Mouse (Mus musculus) spleen, adult 12 weeks (tissue): ENCODE measurements around the gene Sox10.

Source experiments
- DNase-seq: peaks from one replicate; pipeline ENCODE4 v3.0.0; 2022; ENCODE audit warnings: low spot score

The Sox10 gene

GRCm38 (mm10) chr15:79155572-79155971, 9.5 kb downstream of the Sox10 start:
- DNase-seq: no peak

DNA sequence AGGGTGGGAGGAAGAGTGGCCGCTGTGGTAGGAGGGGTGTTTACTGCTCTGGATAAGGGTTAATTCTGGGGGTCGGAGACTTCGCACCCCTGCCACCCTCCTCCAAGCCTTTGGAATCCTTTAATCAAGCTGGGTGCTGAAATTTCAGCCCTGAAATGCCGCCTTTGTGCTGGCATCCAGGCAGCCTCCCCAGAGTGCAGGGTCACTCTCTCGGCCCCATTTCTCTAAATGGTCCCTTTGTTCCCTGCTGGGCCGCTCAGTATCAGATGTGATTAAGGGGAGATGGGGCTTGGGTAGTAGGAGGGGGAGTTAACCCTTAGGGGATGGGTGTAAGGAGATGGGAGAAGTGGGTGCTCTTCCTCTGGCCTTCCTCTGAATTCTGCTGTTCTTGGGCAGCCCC, 12.3 kb downstream of the Sox10 start:
- DNase-seq: no peak

DNA sequence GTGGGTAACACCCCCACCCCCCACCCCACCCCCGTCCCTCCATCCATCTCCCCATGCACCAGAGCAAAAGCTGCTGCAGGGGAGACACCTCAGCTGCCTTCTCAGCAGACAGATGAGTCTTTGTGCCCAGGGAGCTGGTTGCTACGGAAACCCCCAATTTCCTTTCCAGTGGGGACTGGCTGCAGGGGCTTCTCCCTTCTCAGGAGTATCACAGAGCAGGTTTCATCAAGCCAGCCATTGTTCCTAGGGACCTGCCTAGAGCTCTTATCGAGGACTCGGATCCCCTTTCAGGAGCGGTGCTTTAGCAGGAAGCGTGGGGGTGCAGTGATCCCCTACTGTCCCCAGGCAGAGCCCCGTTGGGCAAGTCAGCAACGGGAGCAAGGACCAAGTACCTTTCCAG, 13.2 kb downstream of the Sox10 start:
- DNase-seq: no peak

DNA sequence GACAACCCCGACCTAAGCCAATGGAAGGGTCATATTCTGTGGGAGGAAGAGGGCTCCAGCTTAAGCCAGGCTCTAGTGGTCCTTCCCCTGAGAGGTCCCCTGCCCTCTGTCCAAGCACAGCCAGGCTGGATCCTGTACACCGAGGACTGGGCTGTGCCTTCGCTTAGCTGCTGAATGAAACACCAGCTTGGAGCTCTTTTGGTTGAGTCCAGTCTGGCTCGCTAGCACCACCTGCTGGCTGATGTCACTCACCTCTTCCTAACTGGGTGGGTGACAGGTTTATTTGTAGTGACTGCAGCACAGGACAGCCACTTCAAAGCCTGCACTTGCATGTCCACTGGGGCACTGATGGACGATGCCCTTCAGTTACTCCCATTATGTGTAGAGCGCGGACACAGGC, 16.5 kb downstream of the Sox10 start:
- peak; percentile 66 for DNase-seq

DNA sequence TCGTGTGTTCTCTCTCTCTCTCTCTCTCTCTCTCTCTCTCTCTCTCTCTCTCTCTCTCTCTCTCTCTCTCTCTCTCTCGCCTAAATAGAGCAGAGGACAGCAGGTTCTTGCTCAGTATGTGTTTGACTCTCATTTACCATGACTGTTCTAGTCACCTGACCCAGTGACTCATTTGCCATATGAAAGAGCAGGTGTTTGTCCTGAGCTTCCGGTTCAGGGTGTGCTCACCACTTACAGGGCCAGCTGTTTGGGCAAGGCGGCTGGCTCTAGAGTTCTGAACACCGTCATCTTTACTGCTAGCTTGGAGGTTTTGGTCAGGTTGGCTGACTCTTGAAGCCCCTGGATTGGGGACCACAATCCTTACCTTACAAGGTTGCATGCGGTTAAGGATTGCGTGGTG, 19.5 kb downstream of the Sox10 start:
- DNase-seq: no peak

GRCm38 (mm10) chr15:79144021-79144420, 21.0 kb downstream of the Sox10 start:
- no peak for DNase-seq

GRCm38 (mm10) chr15:79143316-79143715, 21.7 kb downstream of the Sox10 start:
- DNase-seq: no peak

DNA sequence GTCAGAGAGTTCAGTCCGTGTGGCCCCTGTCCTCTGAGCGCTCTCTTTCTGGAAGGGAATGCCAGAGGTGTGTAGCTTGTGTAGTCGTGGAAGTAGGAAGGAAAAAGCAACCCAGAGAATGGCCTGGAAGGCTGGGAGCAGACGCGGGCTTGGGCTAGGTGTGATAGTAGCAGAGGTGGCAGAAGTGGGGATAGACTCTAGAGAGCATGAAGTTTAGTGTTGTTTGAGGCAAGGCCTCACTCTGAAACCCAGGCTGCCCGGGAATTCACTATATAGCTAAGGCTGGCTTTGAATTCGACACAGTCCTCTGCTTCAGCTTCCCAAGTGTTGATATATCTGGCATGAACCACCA, 23.5 kb downstream of the Sox10 start:
- DNase-seq: no peak

GRCm38 (mm10) chr15:79140866-79141565, 24.0 kb downstream of the Sox10 start, which contains the start of the genes Polr2f and 1700088E04Rik:
Gene Polr2f, plus strand, starts transcription at chr15:79141009.
Gene 1700088E04Rik, minus strand, starts transcription at chr15:79141253.
- DNase-seq: peak; percentile 89

DNA sequence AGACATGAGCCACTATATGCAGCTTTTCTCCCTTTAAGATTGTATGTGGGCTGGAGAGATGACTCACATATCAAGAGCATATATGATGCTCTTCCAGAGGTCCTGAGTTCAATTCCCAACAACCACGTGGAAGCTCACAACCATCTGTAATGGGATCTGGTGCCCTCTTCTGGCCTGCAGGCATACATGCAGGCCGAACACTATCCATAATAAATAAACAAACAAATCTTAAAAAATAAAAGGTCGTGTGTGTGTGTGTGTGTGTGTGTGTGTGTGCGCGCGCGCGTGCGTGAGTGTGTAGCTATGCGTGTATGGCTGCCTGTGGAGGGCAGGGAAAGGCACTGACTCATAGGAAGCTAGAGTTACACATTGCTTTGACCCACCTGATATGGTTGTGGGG, 25.4 kb downstream of the Sox10 start:
- no peak for DNase-seq

DNA sequence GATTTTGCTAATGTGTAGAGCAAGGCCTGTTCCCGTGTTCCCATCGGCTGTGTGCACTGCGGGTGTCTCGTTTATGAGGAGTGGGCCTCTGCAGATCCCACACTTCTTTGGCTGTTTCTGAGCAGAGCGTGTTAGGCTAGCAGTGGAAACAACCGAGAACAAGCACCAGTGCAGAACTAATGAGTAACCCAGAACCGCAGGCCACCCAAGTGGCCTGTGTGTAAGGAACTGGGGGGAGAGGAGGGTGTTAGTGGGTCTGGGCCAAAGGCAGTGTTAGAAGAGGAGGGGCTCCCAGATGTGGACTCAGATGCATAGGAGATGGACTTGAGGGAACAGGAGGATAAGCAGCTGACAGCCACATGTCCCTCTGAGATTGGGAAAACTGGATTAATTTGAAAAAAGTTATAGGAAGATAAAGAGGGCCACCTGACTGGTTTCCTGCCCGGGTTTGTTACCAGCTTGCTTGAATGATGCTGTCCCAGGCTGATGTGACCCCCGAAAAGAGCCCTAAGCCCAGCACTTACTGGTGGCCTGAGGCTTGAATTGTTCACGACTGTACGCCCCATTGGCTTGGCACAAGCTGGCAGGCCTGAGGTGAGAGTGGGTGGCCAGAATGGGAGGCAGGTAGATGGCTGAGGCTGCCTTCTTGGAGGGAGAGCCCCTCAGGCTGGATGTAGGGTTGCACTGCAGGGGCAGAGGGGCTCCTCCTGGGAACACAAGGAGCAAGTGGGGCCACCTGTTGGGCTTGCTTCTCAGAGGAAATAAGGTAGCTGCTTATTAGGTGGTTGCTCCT, 29.1 kb downstream of the Sox10 start:
- DNase-seq: no peak

DNA sequence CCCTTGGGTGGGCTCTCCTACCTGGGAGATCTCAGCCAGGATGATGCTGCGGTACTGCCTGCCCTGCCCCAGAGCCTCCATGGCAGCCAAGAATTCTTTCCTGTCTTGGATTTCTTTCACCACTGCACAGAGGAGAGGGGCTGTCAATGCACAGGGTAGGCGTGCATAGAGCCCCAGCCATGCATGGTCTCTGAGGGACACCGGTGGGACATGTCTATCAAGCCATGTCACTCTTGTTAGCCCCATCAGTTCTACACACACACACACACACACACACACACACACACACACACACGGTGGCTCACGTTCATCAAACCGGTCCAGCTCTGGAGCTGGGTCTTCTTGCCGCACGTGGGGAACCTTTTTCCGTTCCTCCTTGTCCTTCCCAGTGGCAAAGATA, 29.7 kb downstream of the Sox10 start:
- DNase-seq: no peak

DNA sequence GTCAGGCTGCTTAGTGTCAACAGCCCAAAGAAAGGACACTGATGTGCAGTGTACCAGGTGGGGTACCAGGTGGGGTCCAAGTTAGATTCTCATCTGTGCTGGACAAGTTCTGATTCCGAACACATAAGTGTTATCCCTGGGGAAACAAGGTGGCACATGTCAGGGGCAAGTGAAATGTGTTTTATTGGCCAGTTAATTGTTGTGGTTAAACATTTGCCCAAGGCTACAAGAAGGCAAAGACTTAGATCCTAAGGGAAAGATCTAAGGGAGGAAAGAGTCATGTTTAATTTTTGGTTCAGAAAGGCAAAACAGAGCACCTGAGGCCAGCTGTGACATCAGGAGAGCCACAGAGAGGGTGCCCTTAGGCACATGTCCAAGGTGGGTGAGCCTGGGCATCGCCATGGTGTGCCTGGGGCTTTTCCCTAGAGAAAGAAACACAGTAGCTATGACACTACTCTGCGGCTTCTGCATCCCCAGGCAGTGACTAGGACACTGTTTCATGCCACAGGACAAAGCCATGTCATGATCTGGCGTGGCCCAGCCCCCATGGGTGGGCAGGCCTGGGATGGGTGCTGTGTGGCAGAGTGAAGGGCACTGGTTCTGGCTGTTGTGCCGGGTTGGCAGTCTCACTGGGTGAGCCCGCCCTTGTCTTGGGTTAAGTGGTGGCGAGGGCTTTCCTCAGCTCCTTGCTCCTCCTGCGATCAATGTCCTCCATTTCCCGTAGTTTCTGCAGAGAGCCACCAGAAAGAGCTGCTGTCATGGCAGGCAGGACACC, 30.4 kb downstream of the Sox10 start:
- DNase-seq: no peak

- DNase-seq: no peak
Measured at GRCm38 (mm10) chr15:79133191-79133661, 31.8 kb downstream of the Sox10 start.

DNA sequence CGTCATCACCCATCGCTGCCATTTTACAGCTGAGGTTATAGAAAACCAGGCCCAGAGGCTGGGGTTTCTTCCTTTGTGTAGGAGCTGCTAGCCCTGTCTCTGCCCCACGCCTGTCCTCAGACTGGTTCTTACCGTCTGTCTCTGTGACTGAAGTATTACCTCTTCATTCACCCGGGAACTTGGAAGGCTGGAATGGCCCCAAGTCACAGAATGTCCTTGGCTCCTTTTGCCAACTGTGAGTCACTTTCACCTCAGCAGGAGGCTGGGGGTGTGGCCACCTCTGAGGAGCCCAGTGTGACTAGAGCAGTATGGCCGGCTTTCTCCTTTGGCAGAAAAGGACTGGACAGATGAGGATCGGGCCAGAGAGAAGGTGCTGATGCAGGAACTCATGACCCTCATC, 33.6 kb downstream of the Sox10 start:
- no peak for DNase-seq

GRCm38 (mm10) chr15:79130782-79131181, 34.3 kb downstream of the Sox10 start:
- no peak for DNase-seq

DNA sequence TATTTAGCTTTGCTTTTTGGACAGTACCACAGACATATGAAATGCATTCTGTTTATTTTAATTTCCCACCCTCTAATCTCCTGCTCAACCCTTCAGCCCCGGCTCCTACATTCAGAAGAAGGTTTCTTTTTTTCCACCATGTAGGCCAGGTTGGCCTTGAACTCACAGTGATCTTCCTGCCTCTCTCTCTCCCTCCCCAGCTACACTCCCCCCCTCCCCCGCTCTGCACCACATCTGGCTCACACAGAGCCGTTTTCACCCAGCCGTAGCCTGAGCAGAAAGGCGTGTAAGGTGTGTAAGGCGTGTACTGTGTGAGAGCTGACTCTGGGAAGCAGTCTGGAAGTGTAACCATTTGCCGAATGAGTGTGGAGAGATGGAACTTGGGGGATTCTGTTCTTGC, 35.7 kb downstream of the Sox10 start:
- DNase-seq: no peak

DNA sequence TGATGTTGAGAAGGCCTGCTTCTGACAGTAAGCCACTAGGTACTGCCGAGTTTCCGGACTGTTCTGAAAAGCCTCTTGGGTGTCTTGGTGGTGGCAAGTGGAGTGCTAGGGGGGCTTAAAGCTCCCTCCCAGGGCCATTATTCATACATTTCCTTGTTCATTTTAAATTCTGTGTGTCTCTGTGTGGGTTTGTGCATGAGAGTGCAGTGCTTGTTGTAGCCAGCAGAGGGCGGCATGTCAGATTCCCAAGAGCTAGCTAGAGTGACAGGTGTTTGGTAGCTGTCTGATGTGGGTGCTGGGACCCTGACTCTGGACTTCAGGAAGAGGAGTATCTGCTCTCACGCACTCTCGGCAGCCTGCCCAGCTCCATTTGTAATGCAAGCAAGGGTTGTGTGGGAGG, 36.8 kb downstream of the Sox10 start:
- no peak for DNase-seq

DNA sequence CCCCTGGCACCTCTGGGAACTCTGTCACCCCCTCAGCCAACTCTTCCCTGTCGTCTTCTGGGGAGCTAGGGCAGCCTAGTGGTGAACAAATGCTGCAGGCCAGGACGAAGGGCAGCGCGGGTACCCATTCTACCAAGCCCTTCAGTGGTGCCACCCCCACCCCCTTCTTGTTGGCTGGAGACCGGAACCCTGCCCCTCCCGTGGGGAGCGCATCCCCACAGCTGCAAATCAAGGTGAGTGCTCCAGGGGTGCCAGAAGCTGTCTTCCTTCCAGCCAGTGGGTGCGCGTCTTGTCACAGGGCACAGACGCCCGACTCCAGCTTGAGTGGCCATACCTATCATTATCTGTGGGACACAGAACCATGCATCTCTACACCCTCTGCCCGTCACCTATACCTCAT, 37.9 kb downstream of the Sox10 start:
- DNase-seq: no peak

GRCm38 (mm10) chr15:79126217-79126932, 38.7 kb downstream of the Sox10 start:
- no peak for DNase-seq

- no peak for DNase-seq
Measured at GRCm38 (mm10) chr15:79124331-79124875, 40.6 kb downstream of the Sox10 start.

DNA sequence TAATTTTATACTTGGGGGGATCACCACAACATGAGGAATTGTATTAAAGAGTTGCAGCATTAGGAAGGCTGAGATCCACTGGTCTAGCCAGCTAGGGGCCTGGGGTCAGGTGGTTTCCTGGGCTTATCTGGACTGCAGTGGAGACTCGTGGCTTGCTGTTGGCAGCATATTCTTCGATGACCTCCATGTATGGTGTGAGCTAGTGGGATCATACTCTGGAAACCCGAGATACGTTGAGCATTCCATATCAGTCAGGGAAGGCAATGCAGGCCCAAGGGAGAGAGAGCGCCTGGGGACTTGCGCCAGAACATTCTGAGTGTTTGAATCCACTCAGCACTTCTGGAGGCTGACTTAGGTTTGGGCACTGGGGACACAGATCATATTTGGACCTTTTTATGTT, 41.3 kb downstream of the Sox10 start:
- no peak for DNase-seq
